Mouse (Mus musculus): ENCODE results near the gene Myo3a. TPM values are rescaled to one million over a fixed set of nuclear protein-coding genes. Genes with fewer than 3 reads are reported as not detected.

Gene Myo3a
- total RNA-seq, 2 experiments from 2014 or later, result 1.1 TPM

DNA sequence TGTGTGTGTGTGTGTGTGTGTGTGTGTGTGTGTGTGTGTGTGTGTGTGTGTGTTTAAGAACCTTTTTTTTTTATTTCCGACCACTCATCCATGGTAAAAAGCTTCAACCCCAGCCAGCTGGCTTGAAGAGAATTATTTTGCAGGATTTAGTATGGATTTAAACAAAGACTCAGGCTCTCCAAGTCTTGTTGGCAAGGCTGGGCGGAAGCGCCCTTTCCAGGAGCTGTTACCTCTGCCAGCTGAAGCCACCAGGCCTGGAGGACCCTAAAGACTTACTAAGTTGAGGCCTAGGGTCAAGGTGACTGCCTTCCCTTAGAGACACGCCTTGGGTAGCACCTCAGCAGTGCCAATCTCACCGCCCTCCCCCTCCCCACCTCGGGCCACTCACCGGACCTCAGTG is 393.2 kb downstream of the Myo3a start:
- no peak for DNase-seq (ENCODE audit: low spot score in 2 of 2)

DNA sequence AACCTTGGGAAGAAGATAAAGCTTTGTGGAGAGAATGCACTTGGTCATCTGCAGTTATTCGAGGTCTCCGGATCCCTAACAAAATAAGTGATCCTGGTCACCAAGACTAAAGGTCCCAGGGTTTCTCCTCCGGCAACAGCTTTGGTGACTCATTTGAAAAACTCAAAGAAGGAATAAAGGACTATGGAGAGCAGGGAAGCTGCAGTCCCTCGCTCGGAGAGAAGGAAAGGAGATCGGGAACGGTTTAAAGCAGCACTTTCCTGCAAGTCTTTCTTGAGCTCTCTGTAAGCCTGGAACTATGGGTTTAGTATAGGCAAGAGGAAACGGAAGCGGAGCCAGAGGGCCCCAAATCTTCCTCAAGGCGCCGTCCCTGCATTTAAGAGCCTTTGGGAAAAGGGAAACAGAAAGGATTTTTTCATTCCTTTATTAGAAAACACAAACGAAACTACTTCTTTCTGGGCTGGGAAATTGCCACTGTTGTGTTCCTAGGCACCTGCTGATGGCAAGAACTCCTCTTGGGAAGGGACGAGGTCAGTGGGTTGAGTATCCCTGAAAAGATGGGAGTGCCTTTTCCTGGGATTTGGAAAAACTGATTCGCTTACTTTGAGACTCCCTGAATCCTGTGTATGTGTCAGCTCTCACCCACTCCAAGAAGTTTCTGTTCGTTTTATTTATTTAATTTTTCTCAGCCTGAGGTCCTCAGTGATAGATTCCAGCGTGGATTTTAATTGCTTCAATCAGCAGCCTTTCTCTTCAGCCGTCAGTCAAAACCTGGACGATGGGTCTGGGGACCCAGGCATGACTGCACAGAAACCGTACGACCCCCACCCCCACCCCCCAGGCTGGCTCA is 393.9 kb downstream of the Myo3a start:
- no peak for DNase-seq (ENCODE audit: low spot score in 2 of 2)

DNA sequence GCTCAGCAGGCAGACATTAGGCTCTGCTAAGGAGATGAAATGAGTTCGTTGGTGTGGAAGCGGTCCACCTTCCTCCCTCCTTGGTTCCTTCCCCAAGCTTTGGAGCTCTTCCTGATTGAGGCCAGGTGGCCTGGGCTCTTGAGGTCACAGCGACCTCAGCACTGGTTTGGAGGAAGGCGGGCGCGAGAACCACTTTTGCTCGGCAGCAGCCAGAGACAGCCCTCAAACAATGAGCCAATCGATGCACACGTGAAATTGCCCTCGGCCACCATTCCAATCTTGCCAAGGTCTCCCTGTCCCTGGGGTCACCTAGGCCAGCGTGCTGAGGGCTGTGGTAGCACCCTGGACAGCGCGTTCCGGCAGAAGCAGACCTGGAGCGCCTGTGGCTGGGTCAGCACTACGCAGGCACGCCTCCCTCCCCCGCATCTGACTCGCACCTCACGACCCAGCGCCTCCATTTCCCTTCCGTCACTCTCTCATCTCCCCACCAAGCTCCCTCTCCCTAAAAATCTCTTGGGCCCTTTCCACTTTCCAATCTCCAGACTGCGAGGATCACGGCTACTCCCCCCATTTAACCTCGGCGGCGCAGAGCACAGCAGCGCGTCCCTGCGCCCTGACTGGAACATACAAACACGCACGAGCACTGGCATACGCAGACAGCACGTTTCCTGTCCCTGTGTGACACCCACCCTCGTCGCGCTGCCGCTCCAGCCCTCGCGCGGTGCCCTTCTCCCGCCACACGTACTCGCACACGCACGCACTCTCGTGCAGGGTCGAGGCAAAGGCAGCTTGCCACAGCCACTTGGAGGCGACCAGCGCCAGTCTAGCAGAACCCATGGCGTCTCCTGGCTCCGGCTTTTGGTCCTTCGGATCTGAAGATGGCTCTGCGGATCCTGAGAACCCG is 394.8 kb downstream of the Myo3a start, which contains the start of gene Gad2:
Gad2 (plus strand) TSS at position 378 of the 904 bp plus-strand sequence.
- DNase-seq (ENCODE audit: low spot score in 2 of 2), result no peak

DNA sequence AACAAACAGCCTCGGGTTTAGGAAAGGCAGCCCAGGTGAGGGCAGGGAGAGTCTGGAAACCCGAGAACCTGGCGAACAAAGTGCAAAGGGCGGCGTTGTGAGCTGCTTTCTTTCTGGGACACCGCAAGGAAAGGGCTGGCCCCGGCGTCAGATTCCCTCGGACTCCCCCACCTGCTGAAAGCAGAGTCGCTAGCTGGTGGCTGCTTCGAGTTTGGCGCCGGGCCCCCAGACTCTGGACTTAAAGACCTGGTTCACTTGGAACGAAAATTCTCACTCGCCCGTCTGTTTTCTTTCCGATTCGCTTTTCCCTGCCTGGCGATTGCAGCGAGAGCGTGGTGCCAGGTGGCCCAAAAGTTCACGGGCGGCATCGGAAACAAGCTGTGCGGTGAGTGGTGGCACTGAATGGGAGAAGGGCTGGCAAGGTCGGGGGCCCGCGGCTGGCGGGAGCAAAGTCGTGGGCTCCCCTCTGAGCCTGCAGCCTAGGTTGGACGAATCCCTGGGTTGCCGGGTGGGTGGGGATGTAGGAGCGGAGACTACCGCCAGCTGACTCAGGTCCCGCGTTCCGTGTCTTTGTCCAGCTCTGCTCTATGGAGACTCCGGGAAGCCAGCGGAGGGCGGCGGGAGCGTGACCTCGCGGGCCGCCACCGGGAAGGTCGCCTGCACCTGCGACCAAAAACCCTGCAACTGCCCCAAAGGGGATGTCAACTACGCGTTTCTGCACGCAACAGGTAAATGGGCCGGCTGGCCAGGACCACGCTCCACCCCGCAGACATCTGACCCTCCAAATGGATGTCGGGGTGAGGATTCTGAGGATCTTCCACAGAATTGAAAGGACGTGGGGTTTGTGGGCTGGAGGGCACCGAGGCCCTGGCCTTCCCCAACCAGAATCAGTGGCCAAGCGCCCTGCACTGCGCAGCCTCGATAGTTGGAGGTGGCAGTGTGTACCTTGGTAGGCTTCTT is 396.1 kb downstream of the Myo3a start:
- no peak for DNase-seq (ENCODE audit: low spot score in 2 of 2)

DNA sequence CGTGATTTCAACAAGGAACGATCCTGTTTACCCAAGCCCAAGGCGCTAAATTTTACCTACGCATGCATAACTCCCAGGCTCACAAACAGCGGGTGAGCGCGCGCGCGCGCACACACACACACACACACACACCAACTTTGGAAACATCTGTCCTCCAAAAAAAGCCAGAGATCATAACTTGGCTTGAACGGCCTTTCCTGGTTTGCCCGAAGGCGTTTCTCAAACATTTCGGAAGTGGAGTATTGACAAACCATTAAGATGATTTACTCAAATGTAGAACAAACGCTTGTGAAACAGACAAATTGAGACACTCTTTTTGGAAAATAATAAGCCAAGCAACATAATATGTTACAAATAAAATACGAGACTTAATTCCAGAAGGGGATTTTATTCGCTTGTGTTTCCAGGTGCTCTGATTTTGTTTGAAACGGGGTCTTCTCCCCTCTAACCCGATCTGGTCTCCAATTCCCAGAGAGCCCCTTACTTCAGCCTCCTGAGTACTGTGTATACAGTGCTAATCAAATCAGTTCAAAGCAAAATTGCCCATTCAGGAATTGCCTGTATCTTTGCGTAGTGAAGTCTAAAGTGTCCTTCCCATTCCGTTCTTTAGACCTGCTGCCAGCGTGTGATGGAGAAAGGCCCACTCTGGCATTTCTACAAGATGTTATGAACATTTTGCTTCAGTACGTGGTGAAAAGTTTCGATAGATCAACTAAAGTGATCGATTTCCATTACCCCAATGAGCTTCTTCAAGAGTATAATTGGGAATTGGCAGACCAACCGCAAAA is 397.1 kb downstream of the Myo3a start:
- DNase-seq (ENCODE audit: low spot score in 2 of 2), result no peak

DNA sequence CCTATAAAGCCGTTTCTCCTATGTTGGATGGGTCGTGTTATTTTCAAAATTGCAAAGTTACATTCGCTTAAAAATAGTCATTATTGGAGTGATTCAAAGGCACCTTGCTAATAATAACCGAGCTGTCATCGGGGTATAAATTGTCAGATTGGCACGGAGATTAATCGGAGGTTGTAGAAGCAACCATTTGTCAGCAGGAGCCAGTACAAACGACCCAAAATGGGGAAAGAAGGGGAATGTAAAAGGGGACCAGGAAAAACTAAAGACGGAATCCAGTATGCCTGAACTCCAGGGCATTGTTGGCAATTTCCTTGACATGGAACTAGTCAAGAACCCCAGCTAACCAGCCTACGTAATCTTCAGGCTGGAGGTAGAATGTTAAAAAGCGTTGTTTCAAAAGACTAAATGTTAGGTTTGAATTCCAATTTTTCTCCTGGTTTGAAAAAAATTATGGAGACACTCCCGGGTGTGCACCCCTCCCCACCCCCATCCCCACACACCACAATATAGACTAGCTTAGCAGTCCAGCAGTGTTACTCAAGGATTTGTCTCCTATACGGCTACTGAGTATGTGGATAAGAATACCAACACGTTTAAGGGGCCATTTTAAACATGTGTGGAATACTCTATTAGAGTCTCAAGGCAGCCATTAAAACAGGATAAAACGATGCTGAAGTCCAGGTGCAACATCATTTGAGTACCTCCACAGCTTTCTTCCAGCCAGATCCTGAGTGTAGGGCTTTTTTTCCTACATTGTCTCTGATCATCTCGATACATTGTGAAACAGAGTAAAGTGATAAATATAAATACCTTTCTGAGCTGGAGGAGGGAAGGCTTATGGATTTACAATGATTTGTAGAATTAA is 398.0 kb downstream of the Myo3a start:
- no peak for DNase-seq (ENCODE audit: low spot score in 2 of 2)

DNA sequence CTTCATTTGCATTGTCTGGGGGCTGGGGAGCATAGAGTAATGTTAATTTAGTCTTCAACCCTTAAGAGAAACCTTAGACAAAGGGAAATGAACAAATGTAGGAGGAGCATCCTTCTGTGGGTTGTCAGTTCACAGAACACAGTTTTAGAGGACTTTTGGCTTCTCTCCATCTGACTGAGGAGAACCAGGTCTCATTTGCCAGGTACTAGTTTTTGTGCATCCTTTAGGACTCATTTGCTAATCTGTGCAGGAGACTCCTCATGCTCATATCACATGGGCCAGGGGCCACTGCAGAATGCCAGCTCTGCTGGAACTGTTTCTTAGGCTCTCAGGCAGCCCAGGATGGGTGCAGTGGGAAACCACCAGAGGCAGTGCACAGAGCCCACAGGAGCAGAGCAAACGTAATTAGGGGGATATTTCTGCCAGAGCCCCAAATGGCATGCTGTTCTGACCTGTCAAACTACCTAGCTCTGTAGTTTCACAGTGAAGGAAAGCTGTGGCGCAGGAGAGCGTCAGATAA is 399.9 kb downstream of the Myo3a start:
- no peak for DNase-seq (ENCODE audit: low spot score in 2 of 2)

DNA sequence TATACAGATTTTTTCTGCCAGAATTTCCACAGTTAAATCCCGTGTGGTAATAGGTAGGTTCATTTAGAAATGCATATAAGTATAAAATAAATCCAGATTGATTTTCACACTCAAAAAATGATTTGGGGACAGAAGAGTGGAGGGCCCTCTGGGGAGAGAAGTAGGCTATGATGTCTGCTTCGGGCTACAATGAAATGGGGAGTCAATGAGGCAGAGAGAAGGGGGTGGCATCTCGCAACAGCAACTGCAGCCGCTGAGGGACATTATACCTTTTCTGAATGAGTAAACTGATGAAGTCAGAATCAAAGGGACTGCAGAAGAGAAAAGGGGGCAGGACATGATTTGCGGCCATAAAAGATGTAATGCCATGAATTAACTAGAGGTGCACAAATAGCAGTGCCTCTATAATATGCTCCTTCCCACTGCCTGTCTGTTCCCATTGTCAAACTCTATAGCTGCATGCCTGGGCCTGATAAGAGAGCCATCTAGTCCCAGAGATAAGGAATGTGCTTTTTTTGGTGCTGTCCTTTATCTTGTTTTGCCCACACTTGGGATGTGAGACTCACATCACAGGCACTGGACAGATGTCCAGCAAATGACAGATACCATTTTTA is 400.6 kb downstream of the Myo3a start:
- DNase-seq (ENCODE audit: low spot score in 2 of 2), result no peak

DNA sequence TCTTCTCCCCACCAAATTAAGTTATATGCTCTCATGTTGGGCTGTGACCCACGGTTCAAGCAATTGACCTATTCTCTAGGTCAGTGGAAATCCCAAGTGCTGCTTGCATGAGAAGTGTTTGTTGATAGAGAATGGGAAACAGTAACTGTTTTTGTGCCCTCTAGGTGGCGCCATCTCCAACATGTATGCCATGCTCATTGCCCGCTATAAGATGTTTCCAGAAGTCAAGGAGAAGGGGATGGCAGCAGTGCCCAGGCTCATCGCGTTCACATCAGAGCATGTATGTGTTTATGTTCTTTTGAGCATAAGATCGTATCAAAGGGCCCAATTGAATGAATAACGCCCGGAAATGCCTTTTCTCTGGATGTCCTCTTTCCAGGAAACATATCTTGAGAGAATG is 407.5 kb downstream of the Myo3a start:
- DNase-seq (ENCODE audit: low spot score in 2 of 2), result no peak

DNA sequence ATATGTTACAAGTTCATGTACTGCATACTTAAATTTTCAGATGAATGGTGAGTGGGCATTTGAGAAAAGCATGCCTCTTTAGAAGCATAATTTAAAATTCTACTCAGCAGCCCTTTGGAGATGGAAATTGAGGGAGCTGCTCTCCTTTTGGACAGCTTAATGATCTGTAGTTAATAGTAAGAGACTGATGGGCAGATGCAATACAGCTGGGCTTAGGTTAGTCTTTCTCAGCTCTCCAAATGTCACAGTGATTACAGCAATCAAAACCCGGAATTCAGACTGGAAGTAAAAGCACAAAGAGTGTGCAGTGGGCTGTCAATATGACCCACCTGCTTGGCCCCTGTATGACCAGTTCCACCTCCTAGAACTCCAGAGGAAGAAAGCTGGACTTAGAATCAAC is 418.8 kb downstream of the Myo3a start:
- DNase-seq (ENCODE audit: low spot score in 2 of 2), result no peak

DNA sequence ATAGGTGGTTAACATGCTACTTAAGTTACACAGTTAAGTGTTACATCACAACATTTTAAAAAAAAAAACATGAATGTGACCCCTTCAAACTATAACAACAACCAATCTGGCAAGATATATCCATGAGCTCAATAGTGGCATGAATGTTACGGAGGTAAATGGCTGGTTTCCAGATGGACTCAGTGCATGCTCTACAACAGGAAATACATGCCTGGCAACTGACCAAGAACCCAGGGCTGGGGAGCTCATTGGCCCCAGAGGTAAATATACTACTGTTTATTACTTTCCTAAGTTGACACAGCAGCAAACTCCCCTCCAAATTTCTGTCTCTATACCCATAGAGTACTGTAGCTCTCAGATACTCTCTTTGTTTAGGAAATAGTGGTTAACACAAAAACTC is 421.1 kb downstream of the Myo3a start:
- DNase-seq (ENCODE audit: low spot score in 2 of 2), result no peak

DNA sequence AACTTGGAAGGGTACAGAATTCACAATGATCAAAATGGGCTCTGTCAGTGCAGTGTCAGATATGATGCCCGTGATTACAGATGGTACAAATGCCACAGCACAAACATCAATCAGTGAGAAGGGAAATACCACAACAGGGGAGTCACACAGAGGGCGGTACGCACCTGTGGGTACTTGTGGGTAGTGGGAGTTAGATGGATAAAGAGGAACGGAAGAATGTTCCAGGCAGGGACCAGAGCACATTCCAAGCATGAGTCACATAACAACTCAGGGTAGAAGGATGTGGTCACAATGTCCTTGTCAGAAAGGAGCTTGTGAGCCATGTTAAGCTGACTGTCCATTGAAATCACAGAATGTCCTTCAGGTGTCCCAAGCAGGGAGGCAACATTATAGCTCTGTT is 424.5 kb downstream of the Myo3a start:
- no peak for DNase-seq (ENCODE audit: low spot score in 2 of 2)

DNA sequence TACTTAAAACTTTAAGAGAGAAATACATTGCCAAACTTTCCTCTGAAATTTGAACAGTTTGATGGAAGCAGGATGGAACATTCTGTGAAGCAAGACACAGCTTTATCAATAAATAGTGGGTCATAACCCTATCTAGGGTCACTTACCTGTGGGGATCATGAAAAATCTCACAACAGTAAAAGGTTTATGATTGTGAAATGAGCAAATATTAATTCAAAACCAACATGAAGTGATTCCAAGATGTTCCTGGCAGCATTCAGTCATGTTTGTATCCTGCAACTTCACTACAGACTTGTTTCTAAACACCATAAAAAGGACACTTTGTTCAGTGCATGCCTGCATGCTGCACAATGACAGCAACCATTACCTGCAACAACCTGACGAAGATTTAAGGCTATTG is 436.4 kb downstream of the Myo3a start:
- no peak for DNase-seq (ENCODE audit: low spot score in 2 of 2)

Small RNAs within 50 kb of the gene (microRNA-seq; reads per million reads assigned to microRNA genes)
- gene Gm23636 (0 reads per million in 2 experiments), gene Mir3967 (0 reads per million in 2 experiments)
